Mouse (Mus musculus) CD4-positive helper T cell, adult 2 months (primary cell): ENCODE results near the gene Gm4869.
"Not testable (repeated sequence)": the region's sequence is repeated elsewhere in the genome, so short reads cannot be mapped to it uniquely, and the experiment has no call there.

ENCODE experiments used
- DNase-seq: peaks from one replicate; pipeline ENCODE4 v3.0.0-alpha.2; 2012; ENCODE audit warnings: low read depth, missing footprints, low spot score

The Gm4869 gene

DNA sequence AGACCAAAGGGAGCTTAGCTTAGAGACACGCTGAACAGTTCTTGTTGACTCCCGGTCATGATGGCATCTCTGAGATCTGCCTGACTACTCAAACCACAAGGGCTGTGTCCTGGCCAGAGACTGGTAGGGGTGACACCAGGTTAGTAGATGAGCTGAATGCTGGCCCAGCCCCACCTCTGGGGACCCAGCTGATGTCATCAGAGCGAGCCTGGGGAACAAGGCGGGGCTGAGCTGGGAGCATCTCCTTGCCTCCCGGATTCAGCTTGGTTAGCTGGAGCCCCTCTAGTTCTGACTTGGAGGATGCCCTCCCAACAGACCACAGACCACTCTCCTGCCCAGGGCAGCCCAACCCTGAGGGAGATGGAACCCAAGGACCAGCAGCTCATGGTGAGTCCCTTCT lies at the start of gene Gm4869:
Gm4869 (plus strand) TSS at position 301 of the 400 bp plus-strand sequence.
- DNase-seq, result no peak

GRCm38 (mm10) chr5:140396166-140396940 lies 49.1 kb upstream of the Gm4869 start:
- DNase-seq, result peak; percentile 41

DNA sequence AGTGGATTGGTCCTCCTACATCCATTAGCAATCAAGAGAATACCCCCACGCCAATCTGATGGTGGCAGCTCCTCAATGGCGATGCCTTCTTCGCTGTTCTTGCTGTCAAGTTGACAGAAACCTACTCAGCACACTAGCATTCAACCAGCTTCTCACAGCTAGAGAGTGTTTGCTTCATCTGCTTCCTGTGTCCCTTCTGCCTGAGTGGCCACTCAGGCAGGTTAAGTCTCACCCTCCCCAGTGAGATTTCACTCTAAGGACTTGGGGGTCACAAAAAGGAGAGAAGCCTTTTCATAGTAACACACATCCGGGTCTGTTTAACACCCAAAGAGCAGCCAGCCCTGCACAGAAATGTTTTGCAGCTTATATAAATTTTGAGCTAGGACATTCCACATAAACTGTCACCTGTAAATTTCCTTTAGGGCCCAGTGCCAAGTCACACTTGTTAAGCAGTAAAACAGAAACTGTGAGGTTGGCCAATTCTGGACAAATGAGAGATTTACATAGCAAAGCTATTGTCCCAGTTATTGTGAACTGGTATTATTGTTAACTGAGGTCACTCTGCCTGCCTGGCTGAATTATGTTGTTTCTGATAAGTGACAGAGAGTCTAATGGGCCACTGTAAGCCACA lies 42.7 kb upstream of the Gm4869 start:
- DNase-seq, result no peak

DNA sequence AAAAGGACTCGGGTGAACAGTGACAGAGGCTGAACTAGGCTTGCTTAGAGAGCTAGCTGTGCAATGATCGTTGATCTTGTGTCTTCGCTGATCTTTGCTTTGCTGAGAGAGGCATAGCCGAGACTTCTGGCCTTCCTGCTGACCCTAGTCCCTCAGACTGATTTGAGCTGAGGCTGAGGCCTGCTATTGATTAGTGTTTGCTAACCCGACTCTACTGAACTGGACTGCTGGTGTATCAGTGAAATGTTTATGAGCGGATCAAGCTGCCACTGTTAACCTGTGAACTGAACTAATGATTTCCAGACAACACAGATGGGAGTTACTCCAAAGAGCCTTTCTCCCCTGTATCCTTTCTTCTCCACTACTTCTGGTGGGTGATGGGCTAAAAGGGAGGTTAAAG lies 40.3 kb upstream of the Gm4869 start:
- no peak for DNase-seq

DNA sequence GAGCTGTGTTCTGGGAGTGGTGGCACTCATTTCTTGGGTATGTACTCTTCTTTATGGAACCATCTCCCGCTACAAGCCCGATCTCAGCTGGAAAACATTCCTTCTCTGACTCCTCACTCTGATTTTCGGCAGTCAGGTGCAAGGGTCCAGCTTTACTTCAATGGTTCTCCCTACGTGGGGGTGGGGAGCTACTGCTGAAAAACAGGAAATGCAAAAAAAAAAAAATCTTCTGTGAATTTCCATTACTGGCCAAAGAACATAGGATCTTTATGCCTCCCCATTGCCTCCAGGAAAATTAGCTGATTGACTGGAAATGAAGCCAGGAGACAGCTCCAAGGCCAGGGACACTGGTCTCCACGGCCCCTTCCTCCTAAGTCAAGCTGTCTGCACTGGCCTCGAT lies 38.8 kb upstream of the Gm4869 start:
- no peak for DNase-seq

DNA sequence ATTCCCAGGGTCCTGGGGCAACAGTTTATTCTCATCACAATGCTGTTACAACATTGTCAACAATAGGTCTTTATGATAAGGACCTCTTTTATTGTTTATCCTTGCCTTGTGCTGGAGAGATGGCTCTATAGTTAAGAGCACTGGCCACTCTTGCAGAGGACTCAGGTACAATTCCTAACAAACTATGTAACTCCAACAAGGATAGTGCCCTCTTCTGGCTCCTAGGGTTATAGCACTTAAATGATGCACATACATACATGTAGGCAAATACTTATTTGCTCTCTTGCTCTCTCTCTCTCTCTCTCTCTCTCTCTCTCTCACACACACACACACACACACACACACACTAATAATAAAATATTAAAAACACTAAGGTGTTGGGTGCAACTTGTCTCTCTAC lies 36.6 kb upstream of the Gm4869 start:
- DNase-seq, result no peak

DNA sequence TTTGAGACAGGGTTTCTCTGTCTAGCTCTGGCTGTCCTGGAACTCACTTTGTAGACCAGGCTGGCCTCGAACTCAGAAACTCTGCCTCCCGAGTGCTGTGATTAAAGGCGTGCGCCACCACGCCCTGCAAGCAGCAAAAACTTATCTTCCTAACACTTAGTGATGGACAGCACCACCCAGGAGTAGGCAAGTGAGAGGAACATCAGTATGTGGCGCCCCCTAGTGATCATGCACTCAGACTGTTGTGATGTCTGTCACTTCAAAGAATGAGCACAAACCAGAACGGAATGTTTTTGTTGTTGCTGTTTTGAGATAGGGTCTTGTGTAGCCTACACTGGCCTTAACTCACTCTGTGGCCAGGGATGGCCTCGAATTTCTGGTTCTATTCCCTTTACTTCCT lies 34.1 kb upstream of the Gm4869 start:
- peak; percentile 63 for DNase-seq

DNA sequence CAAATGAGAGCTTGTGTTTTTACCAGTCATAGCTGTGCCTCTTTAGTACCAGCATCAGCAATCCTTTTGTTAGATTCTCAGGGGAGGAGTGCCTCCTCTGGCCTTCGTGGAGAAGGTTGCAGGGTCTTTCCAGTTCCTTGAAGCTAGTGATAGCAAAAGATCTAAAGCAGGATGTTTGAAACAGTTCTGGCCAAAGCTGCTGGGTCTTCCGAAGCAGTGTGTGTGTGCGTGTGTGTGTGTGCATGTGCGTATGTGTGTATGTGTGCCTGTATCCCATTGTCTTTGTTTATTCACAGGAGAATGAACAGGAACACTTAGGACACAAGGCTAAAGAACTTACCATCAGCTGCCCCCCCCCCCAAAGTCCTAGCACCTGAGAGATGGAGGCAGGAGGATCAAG lies 30.8 kb upstream of the Gm4869 start:
- DNase-seq, result no peak

DNA sequence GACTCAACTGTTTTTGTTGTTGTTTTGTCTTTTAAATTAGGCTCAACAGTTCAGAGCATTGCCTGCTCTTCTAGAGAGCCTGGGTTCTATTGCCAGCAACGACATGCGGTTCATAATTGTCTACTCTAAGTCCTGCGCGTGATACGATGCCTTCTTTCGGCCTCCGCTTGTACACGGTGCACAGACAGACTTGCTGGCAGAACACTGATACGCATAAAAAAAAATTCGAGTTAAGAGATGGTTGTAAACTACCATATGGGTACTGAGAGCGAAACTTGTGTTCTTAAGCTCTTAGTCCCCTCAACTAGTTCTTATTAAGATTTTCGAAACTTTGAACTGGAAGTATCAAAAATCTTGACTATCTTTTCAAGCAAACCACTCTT lies 27.3 kb upstream of the Gm4869 start:
- DNase-seq, result no peak

GRCm38 (mm10) chr5:140418489-140419441 lies 26.7 kb upstream of the Gm4869 start, which contains the start of gene Eif3b:
Eif3b (plus strand) TSS chr5:140419328.
- peak; percentile 95 for DNase-seq

DNA sequence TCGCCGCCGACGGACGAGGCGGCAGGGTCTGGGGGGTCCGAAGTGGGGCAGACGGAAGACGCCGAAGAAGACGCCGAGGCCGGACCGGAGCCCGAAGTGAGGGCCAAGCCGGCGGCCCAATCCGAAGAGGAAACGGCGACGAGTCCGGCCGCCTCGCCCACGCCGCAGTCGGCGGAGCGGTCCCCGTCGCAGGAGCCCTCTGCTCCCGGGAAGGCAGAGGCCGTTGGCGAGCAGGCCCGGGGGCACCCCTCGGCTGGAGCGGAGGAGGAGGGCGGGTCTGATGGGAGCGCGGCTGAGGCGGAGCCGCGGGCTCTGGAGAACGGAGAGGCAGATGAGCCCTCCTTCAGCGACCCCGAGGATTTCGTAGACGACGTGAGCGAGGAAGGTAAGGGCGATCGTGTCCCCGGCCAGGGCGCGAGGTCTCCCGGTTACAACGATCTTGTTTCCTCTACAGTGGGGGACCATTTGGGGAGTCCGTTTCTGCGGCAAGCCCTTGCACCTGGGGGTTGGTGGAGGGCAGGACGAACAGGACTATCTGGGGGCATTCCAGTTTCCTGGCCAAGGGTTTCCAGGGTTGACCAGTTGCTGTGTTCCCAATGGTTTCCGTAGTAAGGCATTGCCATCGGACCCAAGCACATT lies 25.9 kb upstream of the Gm4869 start:
- no peak for DNase-seq

- no peak for DNase-seq
Measured at GRCm38 (mm10) chr5:140420616-140421015, 24.8 kb upstream of the Gm4869 start.

- DNase-seq, result no peak
Measured at GRCm38 (mm10) chr5:140425016-140425783, 20.2 kb upstream of the Gm4869 start.

GRCm38 (mm10) chr5:140439117-140439516 lies 6.3 kb upstream of the Gm4869 start:
- DNase-seq, result not testable (repeated sequence)

DNA sequence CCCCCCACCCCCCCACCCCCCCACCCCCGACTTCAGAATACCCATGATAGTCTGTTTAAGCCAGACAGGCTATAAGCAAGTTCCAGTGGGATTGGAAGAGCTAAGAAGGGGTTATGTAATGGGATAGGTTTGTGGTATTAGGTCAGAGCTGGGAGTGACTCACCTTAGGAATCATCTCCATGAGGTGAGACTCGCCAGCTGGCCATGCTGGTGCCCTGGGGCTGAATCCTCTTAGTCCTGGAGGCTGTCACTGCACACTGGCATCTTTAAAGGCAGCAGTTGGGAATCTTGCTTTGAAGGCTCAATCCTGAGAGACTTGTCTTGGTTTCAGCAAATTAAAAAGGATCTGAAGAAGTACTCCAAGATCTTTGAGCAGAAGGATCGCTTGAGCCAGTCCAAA lies 4.0 kb upstream of the Gm4869 start:
- DNase-seq, result no peak

GRCm38 (mm10) chr5:140444012-140444411 lies 1.4 kb upstream of the Gm4869 start:
- DNase-seq, result no peak

GRCm38 (mm10) chr5:140446054-140446453 lies 609 bp downstream of the Gm4869 start:
- DNase-seq, result no peak

GRCm38 (mm10) chr5:140454488-140454887 lies 9.0 kb downstream of the Gm4869 start:
- DNase-seq, result no peak

DNA sequence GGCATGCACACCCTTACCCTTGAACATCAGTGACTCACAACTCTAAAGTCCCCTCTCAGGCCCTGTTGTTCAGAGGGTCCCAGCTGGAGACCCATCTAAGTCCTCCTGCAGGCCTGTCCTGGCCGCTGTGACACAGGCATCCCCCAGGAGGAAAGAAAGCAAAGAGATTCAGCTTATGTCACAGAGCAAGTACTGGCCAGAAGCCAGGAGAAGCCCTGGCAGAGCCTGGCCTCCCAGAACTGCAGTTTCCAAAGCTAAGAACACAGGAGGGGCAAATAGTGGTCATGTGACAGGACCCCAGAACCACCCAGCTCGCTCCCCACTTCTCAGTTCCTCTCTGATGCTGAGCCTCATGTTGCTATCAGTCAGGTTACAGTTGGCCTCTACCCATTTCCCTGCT lies 10.0 kb downstream of the Gm4869 start:
- no peak for DNase-seq

DNA sequence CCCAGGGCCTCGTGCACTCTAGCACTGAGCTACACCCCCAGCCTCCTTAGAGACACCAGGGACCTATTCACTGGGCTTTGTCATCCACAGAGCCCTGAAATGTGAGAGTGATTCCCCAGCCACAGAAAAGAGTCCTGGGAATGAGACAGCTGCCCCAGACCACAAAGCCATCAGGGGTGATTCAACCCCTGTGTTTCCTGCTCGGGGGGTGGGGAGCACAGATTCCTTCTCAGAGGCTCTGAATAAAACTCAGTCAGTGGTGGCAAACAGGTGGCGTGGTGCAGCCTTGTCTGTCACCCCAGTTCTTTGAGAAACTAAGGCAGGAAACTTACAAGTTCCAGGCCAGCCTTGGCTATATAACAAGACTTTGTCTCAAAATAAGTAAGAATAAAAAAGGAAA lies 16.0 kb downstream of the Gm4869 start:
- DNase-seq, result no peak

GRCm38 (mm10) chr5:140463151-140463550 lies 17.7 kb downstream of the Gm4869 start:
- DNase-seq, result not testable (repeated sequence)
